Mouse (Mus musculus) lung, embryonic 15.5 days (tissue): Measurements from ENCODE around the gene Dyrk1a. TPM values are rescaled to one million over a fixed set of nuclear protein-coding genes. Genes with fewer than 3 reads are reported as not detected.

Experiments
- ATAC-seq: fragments of 200-750 bp; cut with Nextera tagmentation; 2 replicates; pipeline ENCODE4 v1.8.0; 2017; ENCODE audit warnings: moderate number of reproducible peaks, borderline replicate concordance; ENCODE audit not compliant: low FRiP score, low TSS enrichment; ENCODE audit errors: extremely low read depth
- H3K27ac ChIP-seq: fragments of 300-500 bp; sonication (generic); 2 replicates; pipeline ENCODE4 v1.5.1; 2015; ENCODE audit warnings: moderate library complexity, mild to moderate bottlenecking, inconsistent platforms
- H3K27me3 ChIP-seq: fragments of 300-500 bp; sonication (generic); 2 replicates; pipeline ENCODE4 v1.6.1; 2015; ENCODE audit warnings: inconsistent platforms
- H3K36me3 ChIP-seq: fragments of 300-500 bp; sonication (generic); 2 replicates; pipeline ENCODE4 v1.6.1; 2015; ENCODE audit warnings: inconsistent platforms
- H3K4me1 ChIP-seq: fragments of 300-500 bp; sonication (generic); 2 replicates; pipeline ENCODE4 v1.6.1; 2015; ENCODE audit warnings: inconsistent platforms
- H3K4me2 ChIP-seq: fragments of 300-500 bp; sonication (generic); 2 replicates; pipeline ENCODE4 v1.6.1; 2015; ENCODE audit warnings: inconsistent platforms, mild to moderate bottlenecking, moderate library complexity
- H3K4me3 ChIP-seq: fragments of 300-500 bp; sonication (generic); 2 replicates; pipeline ENCODE4 v1.5.1; 2015; ENCODE audit warnings: mild to moderate bottlenecking, inconsistent platforms
- H3K9ac ChIP-seq: fragments of 300-500 bp; sonication (generic); 2 replicates; pipeline ENCODE4 v1.6.1; 2015; ENCODE audit warnings: inconsistent platforms
- H3K9me3 ChIP-seq: fragments of 300-500 bp; sonication (generic); 2 replicates; pipeline ENCODE4 v1.6.1; 2016; ENCODE audit warnings: inconsistent platforms
- WGBS: fragments of 180-500 bp; shearing (Covaris S2); methylation state at CpG from one replicate; pipeline ENCODE4 v1.1.7; 2015; 5-methylcytosine and 5-hydroxymethylcytosine counted together
- polyA plus RNA-seq: library from polyadenylated mRNA; unstranded; fragments of >200 nt; fragmentation: Nextera tagmentation; extraction: Ambion mirVana; gene quantifications from 2 replicates; pipeline ENCODE4 v1.2.1, GENCODE M21; 2015

Dyrk1a gene
- polyA plus RNA-seq, 1 experiment from 2014 or later: 8.0 TPM

DNA sequence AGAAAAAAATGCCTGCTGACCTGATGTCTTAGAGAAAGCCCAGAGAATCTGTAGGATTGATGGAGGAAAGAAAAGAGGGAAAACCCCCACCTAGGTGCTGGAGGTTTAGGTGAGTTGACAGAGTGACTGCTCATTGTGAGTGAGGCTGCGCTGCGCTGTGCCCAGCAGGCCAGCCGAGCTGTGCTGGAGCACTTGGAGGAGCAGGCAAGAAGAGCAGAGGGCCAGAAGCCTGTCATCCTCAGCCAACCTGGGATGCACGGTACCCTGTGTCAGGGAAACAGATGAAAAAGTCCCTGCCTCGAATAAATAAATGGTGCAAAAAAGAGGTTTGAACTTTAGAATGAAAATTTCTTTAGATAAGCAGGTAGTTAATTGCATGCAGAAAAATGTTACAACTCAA lies 49.5 kb downstream of the Dyrk1a start:
- H3K9ac ChIP-seq: no peak overlapping the region
- H3K27ac ChIP-seq: no peak overlapping the region
- H3K4me3 ChIP-seq: no peak overlapping the region
- no peak for ATAC-seq
- 85% methylated on average over 5 of the region's 5 CpGs for WGBS
- H3K4me1 ChIP-seq: no peaks in the 10 kb centered on the region
- H3K9me3 ChIP-seq: no peaks in the 10 kb centered on the region
- no peaks in the 10 kb centered on the region for H3K27me3 ChIP-seq
- no peak overlapping the region for H3K4me2 ChIP-seq
- H3K36me3 ChIP-seq: peaks cover 8% of the 10 kb centered on the region; the same call in 1 of the 2 replicates

DNA sequence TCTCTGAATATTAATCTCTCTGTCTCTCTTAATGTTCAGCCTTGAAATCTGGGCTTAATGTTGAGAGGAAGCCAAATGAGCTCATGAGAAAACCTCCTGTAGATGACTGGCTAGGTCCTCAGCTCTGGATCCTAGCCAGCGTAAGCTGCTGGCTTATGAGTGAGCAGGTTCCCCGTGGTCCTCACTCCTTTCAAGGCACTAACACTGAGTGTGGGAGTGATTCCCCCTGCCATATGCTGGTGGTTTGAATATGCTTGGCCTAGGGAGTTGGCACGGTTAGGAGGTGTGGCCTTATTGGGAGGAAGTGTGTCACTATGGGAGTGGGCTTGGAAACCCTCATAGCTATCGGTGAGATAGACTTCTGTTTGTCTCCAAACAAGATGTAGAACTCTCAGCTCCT lies 55.1 kb downstream of the Dyrk1a start:
- H3K36me3 ChIP-seq: peaks cover 5% of the 10 kb centered on the region; the same call in 1 of the 2 replicates
- ATAC-seq: no peak; the same call in 1 of the 2 replicates
- H3K4me1 ChIP-seq: peaks cover 27% of the 10 kb centered on the region
- no peak overlapping the region for H3K4me2 ChIP-seq
- H3K27me3 ChIP-seq: no peaks in the 10 kb centered on the region
- 69% methylated on average over 4 of the region's 4 CpGs for WGBS
- H3K9me3 ChIP-seq: no peaks in the 10 kb centered on the region
- H3K27ac ChIP-seq: no peak overlapping the region
- H3K4me3 ChIP-seq: no peak overlapping the region
- H3K9ac ChIP-seq: no peak overlapping the region

- no peak for ATAC-seq
- Histone ChIP-seq H3K9me3 (no peaks in the 10 kb centered on the region), H3K9ac (no peak overlapping the region), H3K36me3 (no peaks in the 10 kb centered on the region), H3K27me3 (no peaks in the 10 kb centered on the region), H3K27ac (no peak overlapping the region), H3K4me1 (peaks cover 29% of the 10 kb centered on the region), H3K4me3 (no peak overlapping the region), H3K4me2 (no peak overlapping the region)
- 82% methylated on average over 7 of the region's 7 CpGs for WGBS
Measured at GRCm38 (mm10) chr16:94625639-94626038, 55.8 kb downstream of the Dyrk1a start.

GRCm38 (mm10) chr16:94627736-94628135 lies 57.9 kb downstream of the Dyrk1a start:
- WGBS: 52% methylated on average over 5 of the region's 5 CpGs
- Histone ChIP-seq H3K27me3 (no peaks in the 10 kb centered on the region), H3K36me3 (no peaks in the 10 kb centered on the region), H3K4me3 (no peak overlapping the region), H3K9ac (no peak overlapping the region), H3K4me1 (peaks cover 33% of the 10 kb centered on the region), H3K9me3 (no peaks in the 10 kb centered on the region), H3K27ac (no peak overlapping the region), H3K4me2 (no peak overlapping the region)
- ATAC-seq: no peak

DNA sequence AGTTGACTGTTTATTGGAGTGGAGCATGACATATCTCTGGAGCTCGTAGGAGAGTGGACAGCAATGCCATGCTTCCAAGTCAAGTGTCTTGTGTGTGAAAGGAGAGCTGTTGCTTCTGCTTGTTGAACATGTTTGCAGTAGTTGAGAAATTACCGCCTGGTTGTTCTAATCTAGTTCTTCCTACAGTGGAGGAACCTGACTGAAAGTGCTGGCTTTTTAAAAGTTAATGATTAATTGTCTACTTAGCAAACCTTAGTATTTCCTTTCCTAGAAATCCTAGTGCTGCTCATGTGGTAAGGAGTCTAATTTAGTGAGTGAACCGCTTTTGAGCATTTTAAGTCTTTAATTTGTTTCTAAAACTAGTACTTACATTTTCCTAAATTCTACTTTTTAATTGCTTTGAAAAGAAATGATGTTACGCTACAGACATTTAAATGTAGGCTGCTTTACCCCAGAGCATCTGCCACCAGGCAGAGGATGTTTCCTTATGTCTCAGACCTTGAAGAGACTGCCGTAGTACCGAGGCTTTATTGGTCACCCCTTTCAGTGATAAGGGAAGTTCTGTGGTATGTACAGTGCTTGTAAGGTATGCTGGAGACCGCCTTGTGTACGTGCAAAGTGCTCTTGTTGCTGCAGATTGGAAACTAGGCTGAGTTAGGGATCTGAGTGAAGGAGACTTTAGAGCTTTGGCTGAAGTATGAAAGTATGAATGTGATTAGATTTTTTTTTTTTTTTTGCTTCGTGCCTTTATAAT lies 59.3 kb downstream of the Dyrk1a start:
- H3K36me3 ChIP-seq: no peaks in the 10 kb centered on the region
- peak overlapping the region; percentile 29; the same call in 1 of the 2 replicates for H3K27ac ChIP-seq

DNA sequence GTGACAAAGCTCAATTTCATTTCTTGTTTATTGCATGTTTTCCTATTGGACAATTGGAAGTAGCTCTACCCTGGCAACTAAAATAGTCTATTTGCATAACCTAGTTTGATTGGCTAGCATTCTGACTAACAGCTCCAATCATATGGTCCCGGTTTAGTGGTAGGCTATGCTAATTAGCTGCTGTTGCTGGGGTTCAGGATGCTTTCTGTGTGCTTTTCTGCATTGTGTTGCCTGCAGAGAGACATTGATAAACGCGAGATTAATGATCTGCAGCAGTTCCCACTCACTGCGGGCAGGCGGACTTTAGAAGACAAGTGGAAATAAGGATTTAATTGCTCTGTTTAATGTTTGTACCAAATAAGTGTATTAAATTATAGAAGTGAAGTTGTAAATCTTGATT lies 62.2 kb downstream of the Dyrk1a start:
- H3K9me3 ChIP-seq: no peaks in the 10 kb centered on the region
- 23% methylated on average over 5 of the region's 5 CpGs for WGBS
- H3K36me3 ChIP-seq: no peaks in the 10 kb centered on the region
- H3K27ac ChIP-seq: no peak overlapping the region
- no peak overlapping the region for H3K4me3 ChIP-seq
- H3K4me1 ChIP-seq: peaks cover 21% of the 10 kb centered on the region
- H3K27me3 ChIP-seq: no peaks in the 10 kb centered on the region
- H3K9ac ChIP-seq: no peak overlapping the region
- H3K4me2 ChIP-seq: no peak overlapping the region
- peak; percentile 87; the same call in 1 of the 2 replicates for ATAC-seq

More for the DNA sequence above, 59.3 kb downstream of the Dyrk1a start:
- Histone ChIP-seq H3K4me3 (no peak overlapping the region), H3K9me3 (no peaks in the 10 kb centered on the region), H3K4me2 (peak overlapping the region; percentile 10; the same call in 1 of the 2 replicates), H3K27me3 (no peaks in the 10 kb centered on the region), H3K4me1 (peaks cover 34% of the 10 kb centered on the region), H3K9ac (no peak overlapping the region)
- 53% methylated on average over 9 of the region's 9 CpGs for WGBS
- no peak for ATAC-seq

DNA sequence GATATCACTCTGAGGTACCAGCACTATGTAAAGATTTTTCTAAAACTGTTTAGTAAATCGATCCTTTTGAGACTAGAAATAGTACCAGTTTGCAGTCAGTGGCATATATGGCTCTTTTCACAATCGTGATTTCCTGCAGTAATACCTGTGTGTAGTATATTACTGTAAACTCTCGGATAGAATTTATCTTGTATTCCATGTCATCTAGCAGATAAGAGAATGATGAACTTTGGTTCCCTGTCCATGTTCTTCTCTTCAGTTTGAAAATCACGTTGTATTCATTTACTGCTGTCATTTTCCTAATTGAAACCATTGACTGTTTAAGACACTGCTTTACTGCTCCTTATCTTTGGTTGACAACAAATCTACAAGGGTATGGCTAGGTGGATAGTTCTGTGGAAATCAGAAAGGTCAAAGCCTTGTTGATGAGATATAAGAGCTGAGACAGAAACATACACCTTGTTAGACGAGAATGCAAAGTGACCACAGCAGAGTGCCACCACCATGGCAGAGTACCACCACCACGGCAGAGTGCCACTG lies 62.7 kb downstream of the Dyrk1a start:
- Histone ChIP-seq H3K27me3 (no peaks in the 10 kb centered on the region), H3K4me2 (no peak overlapping the region), H3K4me3 (no peak overlapping the region), H3K9me3 (no peaks in the 10 kb centered on the region), H3K36me3 (no peaks in the 10 kb centered on the region), H3K27ac (no peak overlapping the region), H3K4me1 (peaks cover 20% of the 10 kb centered on the region), H3K9ac (no peak overlapping the region)
- ATAC-seq: no peak
- WGBS: 70% methylated on average over 6 of the region's 6 CpGs

DNA sequence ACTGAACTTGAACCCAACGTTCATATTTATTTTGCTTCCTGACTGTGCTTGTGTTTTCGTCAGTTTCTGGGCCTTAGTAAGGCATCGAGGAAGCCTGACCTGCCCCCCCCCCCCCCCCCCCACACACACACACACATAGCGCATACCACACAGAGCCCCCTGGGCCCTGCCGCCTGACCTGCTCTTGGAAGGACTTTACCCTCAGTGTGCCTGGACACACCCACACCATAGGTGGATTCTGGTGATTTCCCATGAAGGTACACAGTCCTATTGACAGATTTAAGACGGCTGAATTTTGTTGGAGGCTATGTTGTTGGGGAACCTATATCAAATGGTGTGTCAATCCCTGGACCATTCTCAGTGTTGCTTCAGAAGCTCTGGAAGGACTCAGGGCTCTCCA lies 63.2 kb downstream of the Dyrk1a start:
- Histone ChIP-seq H3K27ac (no peak overlapping the region), H3K27me3 (no peaks in the 10 kb centered on the region), H3K9ac (no peak overlapping the region), H3K4me3 (no peak overlapping the region), H3K36me3 (no peaks in the 10 kb centered on the region), H3K4me1 (peaks cover 16% of the 10 kb centered on the region), H3K4me2 (no peak overlapping the region), H3K9me3 (no peaks in the 10 kb centered on the region)
- 0 out of 2 replicates have a peak, but pooled peaks have one; percentile 25 for ATAC-seq
- WGBS: 65% methylated on average over 4 of the region's 6 CpGs

GRCm38 (mm10) chr16:94637423-94637822 lies 67.6 kb downstream of the Dyrk1a start:
- Histone ChIP-seq H3K4me3 (no peak overlapping the region), H3K4me2 (no peak overlapping the region), H3K27me3 (no peaks in the 10 kb centered on the region), H3K36me3 (no peaks in the 10 kb centered on the region), H3K27ac (no peak overlapping the region), H3K4me1 (peaks cover 6% of the 10 kb centered on the region; the same call in 1 of the 2 replicates), H3K9me3 (no peaks in the 10 kb centered on the region), H3K9ac (no peak overlapping the region)
- ATAC-seq: no peak
- WGBS: 53% methylated on average over 10 of the region's 10 CpGs

GRCm38 (mm10) chr16:94641799-94642198 lies 72.0 kb downstream of the Dyrk1a start:
- Histone ChIP-seq H3K9ac (no peak overlapping the region), H3K27ac (no peak overlapping the region), H3K4me1 (0 out of 2 replicates have a peak, but pooled peaks cover 4% of the 10 kb centered on the region), H3K4me3 (no peak overlapping the region), H3K4me2 (no peak overlapping the region), H3K9me3 (no peaks in the 10 kb centered on the region), H3K27me3 (no peaks in the 10 kb centered on the region), H3K36me3 (no peaks in the 10 kb centered on the region)
- no peak for ATAC-seq
- 99% methylated on average over 2 of the region's 2 CpGs for WGBS

- no peak for ATAC-seq
- no peak overlapping the region for H3K27ac ChIP-seq
- no peak overlapping the region for H3K4me2 ChIP-seq
- H3K4me1 ChIP-seq: peaks cover 16% of the 10 kb centered on the region
- WGBS: 72% methylated on average over 5 of the region's 5 CpGs
- H3K27me3 ChIP-seq: no peaks in the 10 kb centered on the region
- no peaks in the 10 kb centered on the region for H3K9me3 ChIP-seq
- H3K36me3 ChIP-seq: no peaks in the 10 kb centered on the region
- no peak overlapping the region for H3K4me3 ChIP-seq
- no peak overlapping the region for H3K9ac ChIP-seq
Measured at GRCm38 (mm10) chr16:94647153-94647552, 77.3 kb downstream of the Dyrk1a start.

DNA sequence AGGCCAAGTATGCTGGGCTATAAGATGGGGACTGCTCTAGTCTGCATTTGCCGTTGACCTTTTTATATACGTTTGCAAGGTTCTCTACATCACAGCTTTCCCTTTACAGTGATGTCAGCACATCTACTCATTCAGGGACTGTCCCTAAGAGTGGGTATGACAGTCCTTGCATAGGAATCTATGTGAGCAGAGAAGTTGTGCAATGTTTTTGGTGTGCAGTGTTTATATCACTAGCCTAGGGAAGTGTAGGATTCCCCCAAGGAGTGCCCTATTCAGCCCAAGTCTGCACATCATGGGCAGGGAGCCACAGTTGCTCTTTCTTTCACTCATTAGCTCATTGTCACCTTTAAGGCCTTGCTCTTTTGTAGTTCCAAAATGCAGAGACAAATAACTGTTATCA lies 78.1 kb downstream of the Dyrk1a start:
- H3K4me3 ChIP-seq: no peak overlapping the region
- no peak overlapping the region for H3K27ac ChIP-seq
- no peaks in the 10 kb centered on the region for H3K27me3 ChIP-seq
- ATAC-seq: no peak
- H3K4me1 ChIP-seq: peaks cover 20% of the 10 kb centered on the region
- 83% methylated on average over 2 of the region's 2 CpGs for WGBS
- H3K4me2 ChIP-seq: no peak overlapping the region
- no peaks in the 10 kb centered on the region for H3K36me3 ChIP-seq
- H3K9me3 ChIP-seq: no peaks in the 10 kb centered on the region
- H3K9ac ChIP-seq: no peak overlapping the region
